Mouse (Mus musculus): ENCODE data around the gene Smarcb1.

- no peak for TF ChIP-seq CTCF (IDR thresholded peaks at IDR 0.05; ENCODE audit: extremely low read depth, insufficient read length, insufficient replicate concordance, low read depth, low read length)
- TF ChIP-seq POLR2A (IDR thresholded peaks at IDR 0.05; ENCODE audit: low read depth, low read length), result no peak
These were observed 63.8 kb downstream of the Smarcb1 start for GRCm38 (mm10) chr10:75857598-75857997.

All from small intestine, adult 2 months (tissue).